Mouse (Mus musculus): ENCODE measurements around the gene Coa7.

Coa7 gene

GRCm38 (mm10) chr4:108327730-108328484, at the start of gene Coa7:
Gene Coa7, plus strand, starts transcription at chr4:108328140.
- peak; percentile 95 for DNase-seq

DNA sequence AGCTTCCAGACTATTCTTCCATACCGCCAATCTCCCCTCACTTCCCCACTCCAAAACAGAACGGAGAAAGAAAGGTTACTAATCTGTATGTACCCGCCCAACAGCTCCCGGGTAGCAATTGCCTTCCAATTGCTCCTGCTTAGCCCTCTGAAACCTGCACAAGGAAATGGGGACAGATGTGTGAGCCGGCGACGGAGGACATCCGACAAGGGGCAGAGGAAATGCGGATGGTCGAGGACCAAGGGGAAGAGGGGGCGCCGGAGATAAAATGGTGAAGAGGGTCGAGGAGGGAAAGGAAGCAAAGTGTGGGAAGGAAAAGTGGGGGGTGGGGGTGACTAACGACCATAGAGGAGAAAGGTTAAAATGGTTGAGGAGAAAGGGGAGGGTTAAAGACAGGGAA, 27.7 kb upstream of the Coa7 start:
- DNase-seq: no peak

GRCm38 (mm10) chr4:108300670-108301373, 27.1 kb upstream of the Coa7 start, which contains the start of gene Zyg11b:
Gene Zyg11b, minus strand, starts transcription at chr4:108301096.
- DNase-seq: peak; percentile 83

GRCm38 (mm10) chr4:108302296-108302890, 25.5 kb upstream of the Coa7 start:
- no peak for DNase-seq

DNA sequence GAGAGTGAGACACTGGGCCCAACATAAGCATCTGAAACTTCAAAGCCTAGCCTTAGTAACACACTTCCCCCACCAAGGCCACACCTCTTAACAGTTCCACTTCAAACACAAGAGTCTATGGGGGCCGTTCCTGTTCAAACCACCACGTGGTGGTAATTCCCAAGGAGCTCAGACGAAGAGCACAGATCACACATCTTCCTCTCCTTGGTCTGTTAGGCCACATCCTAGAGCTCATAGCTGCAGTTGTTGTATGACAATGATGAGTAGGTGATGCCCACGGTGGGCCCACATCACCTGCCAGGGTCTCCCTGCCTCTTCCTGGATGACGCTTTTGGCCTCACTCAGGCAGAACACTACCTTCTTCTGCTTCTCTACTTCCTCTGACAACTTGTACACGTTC, 17.2 kb upstream of the Coa7 start:
- DNase-seq: no peak

- DNase-seq: no peak
Observed at GRCm38 (mm10) chr4:108314041-108314440, 13.9 kb upstream of the Coa7 start.

GRCm38 (mm10) chr4:108317656-108318605, 10.0 kb upstream of the Coa7 start:
- no peak for DNase-seq

- no peak for DNase-seq
Observed at GRCm38 (mm10) chr4:108318649-108319615, 9.0 kb upstream of the Coa7 start.

GRCm38 (mm10) chr4:108319747-108320146, 8.2 kb upstream of the Coa7 start:
- no peak for DNase-seq

DNA sequence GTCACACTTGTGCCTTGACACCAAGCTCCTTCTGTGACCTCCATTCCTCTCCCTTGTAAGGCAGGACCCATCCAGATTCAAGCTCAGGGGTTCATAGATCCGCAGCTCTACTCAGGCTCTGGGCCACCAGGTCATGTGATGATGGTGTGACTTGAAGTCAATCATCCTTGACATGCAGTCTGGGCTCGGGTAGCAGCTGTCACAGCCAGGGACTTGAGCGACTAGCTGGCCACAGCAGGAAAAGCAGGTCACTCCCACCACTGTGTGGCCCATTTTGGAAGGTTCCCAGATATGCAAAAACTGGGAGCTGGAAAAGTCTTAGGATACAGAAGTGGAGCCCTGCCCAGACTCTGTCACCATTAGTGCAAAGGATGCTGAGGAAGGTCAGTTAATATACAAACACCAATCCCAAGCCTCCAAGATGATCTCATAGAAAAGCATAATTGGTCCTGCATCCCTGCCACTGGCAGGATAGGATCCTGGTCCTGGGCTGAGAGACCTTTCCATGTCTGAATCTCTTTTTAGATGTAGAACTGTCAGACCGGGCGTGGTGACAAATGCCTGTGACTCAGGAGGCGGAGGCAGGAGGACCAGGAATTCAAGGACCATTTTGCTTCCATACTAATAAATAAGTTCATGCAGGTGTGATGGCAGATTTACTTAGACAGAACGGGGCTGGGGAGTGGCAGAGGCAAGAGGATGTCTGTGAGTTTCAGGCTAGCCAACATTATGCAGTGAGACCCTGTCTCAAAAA, 7.1 kb upstream of the Coa7 start:
- peak; percentile 56 for DNase-seq

- no peak for DNase-seq
Observed at GRCm38 (mm10) chr4:108323588-108323987, 4.4 kb upstream of the Coa7 start.

DNA sequence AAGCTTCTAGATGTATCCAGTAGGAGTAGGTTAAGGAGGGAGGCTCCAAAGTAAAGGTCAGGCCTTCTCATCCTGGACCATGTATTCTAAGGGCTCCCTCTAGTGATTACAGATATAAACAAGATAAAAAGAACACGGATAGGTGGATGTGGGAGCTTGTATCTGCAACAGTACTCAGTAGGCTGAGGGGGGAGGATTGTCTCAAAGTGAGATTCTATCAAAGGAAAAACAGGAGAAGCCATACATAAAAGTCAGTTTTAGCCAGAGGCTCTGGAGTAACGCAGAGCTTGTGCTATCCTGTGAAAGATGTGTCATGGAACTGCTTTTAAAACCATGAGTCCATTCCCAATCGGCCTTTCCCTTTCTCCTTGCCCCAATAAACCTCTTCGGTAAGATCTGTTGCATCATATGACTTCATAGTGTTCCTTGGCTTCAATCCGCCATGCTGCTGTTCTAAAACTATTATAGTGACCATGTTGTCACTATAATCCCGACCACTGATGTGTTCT, 815 bp upstream of the Coa7 start:
- peak; percentile 33 for DNase-seq

DNA sequence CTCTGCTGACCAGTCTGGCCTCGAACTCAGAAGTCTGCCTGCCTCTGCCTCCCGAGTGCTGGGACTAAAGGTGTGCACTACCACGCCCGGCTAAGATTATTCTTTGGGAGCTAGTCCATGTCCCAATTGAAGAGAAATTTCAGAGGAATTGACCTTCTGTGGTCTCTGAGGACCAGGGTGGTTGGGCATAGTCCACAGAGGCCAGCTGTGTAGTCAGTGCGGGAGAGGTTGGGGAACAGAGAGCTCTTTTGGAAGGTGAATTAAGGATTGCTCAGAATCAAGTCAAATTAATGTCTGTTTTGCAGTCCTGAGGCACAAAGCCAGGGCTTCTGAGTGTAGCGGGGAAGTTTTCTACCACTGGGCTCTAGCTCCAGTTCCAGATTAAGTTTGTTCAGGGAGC, 1.9 kb downstream of the Coa7 start:
- DNase-seq: no peak

- peak; percentile 39 for DNase-seq
Observed at GRCm38 (mm10) chr4:108332041-108332440, 4.1 kb downstream of the Coa7 start.

- DNase-seq: no peak
Observed at GRCm38 (mm10) chr4:108335413-108335812, 7.5 kb downstream of the Coa7 start.

- DNase-seq: no peak
Observed at GRCm38 (mm10) chr4:108336765-108337164, 8.8 kb downstream of the Coa7 start.

DNA sequence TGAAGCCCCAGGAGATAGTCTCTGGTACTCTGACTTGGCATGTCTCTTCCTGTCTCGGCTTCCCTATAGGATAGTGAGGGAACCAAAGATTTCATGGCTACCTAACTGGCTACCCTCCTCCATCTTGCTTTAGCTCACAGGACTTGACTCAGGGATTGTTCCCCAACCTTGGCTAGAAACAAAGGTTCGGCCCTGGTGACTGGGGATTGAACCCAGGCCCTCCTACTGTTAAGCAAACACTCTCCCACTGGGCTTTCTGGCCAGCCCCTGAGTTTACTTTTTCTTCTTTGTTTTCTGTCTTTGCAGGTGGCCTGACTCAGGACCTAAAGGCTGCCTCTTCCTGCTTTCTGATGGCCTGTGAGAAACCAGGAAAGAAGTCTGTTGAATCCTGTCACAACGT, 9.9 kb downstream of the Coa7 start:
- no peak for DNase-seq

DNA sequence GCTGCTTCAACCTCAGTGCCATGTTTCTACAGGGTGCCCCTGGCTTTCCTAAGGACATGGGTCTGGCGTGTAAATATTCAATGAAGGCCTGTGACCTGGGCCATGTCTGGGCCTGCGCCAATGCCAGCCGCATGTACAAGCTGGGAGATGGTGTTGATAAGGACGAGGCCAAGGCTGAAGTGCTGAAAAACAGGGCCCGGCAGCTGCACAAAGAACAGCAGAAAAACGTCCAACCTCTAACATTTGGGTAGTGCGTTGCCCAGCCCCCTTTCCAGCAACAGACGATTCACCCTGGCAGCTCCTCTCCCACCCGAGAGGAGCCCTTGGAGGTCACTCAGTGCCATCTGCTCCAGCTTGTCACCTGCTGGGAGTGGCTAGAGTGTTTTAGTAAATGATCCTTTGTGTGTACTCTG, 10.4 kb downstream of the Coa7 start:
- no peak for DNase-seq

GRCm38 (mm10) chr4:108338811-108339210, 10.9 kb downstream of the Coa7 start:
- DNase-seq: no peak

DNA sequence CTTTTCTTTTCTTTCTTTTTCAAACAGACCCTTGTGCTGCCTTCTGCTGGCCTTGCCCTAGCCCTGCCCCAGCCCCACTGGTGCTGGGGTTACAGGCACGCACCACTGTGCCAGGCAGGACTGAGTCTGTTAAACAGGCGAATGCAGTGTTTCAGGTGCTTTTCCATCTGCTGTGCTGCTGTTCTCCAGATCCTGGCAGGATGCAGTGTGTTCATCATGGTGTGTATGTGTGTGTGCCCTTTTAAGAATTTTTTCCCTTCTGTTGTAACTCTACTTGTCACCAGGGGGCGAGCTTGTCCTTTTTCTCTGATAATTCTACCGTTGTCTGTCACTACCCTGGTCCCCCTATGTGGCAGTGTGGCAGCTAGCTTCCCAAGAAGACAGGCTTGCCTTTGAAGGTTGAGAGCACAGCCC, 11.3 kb downstream of the Coa7 start:
- no peak for DNase-seq
